Mouse (Mus musculus): ENCODE measurements around the gene Snx5.
A peak's percentile ranks its signal among the peaks of the same experiment; 100 is the strongest.

The Snx5 gene

GRCm38 (mm10) chr2:144270507-144271420 is at the start of gene Snx5, which contains the start of gene Mgme1:
Gene Snx5, minus strand, starts transcription at chr2:144270906.
Gene Mgme1, plus strand, starts transcription at chr2:144270663.
- DNase-seq (ENCODE audit: low spot score in 2 of 2) = peak; percentile 94 to 95

GRCm38 (mm10) chr2:144311372-144311771 is 40.7 kb upstream of the Snx5 start:
- DNase-seq (ENCODE audit: low spot score in 2 of 2) = no peak

GRCm38 (mm10) chr2:144310273-144310672 is 39.6 kb upstream of the Snx5 start:
- DNase-seq (ENCODE audit: low spot score in 2 of 2) = no peak

- no peak for DNase-seq (ENCODE audit: low spot score in 2 of 2)
These were observed 37.9 kb upstream of the Snx5 start for GRCm38 (mm10) chr2:144308561-144308960.

GRCm38 (mm10) chr2:144305721-144306294 is 35.1 kb upstream of the Snx5 start:
- no peak for DNase-seq (ENCODE audit: low spot score in 2 of 2)

- DNase-seq (ENCODE audit: low spot score in 2 of 2) = no peak
These were observed 30.4 kb upstream of the Snx5 start for GRCm38 (mm10) chr2:144301101-144301500.

- no peak for DNase-seq (ENCODE audit: low spot score in 2 of 2)
These were observed 29.3 kb upstream of the Snx5 start for GRCm38 (mm10) chr2:144299749-144300669.

- no peak for DNase-seq (ENCODE audit: low spot score in 2 of 2)
These were observed 24.5 kb upstream of the Snx5 start for GRCm38 (mm10) chr2:144295145-144295735.

- DNase-seq (ENCODE audit: low spot score in 2 of 2) = no peak
These were observed 21.0 kb upstream of the Snx5 start for GRCm38 (mm10) chr2:144291600-144292305.

GRCm38 (mm10) chr2:144290321-144290720 is 19.6 kb upstream of the Snx5 start:
- DNase-seq (ENCODE audit: low spot score in 2 of 2) = no peak

GRCm38 (mm10) chr2:144281417-144281816 is 10.7 kb upstream of the Snx5 start:
- no peak for DNase-seq (ENCODE audit: low spot score in 2 of 2)

GRCm38 (mm10) chr2:144280568-144280967 is 9.9 kb upstream of the Snx5 start:
- DNase-seq (ENCODE audit: low spot score in 2 of 2) = no peak

- peak in 1 of 2 experiments; percentile 29 for DNase-seq (ENCODE audit: low spot score in 2 of 2)
These were observed 9.0 kb upstream of the Snx5 start for GRCm38 (mm10) chr2:144279742-144280141.

GRCm38 (mm10) chr2:144276885-144277284 is 6.2 kb upstream of the Snx5 start:
- no peak for DNase-seq (ENCODE audit: low spot score in 2 of 2)

- no peak for DNase-seq (ENCODE audit: low spot score in 2 of 2)
These were observed 4.0 kb upstream of the Snx5 start for GRCm38 (mm10) chr2:144274741-144275140.

GRCm38 (mm10) chr2:144272088-144272487 is 1.4 kb upstream of the Snx5 start:
- no peak for DNase-seq (ENCODE audit: low spot score in 2 of 2)

GRCm38 (mm10) chr2:144269679-144270475 is 829 bp downstream of the Snx5 start:
- DNase-seq (ENCODE audit: low spot score in 2 of 2) = peak in 1 of 2 experiments; percentile 67

GRCm38 (mm10) chr2:144269306-144269650 is 1.4 kb downstream of the Snx5 start:
- DNase-seq (ENCODE audit: low spot score in 2 of 2) = peak in 1 of 2 experiments; percentile 44

GRCm38 (mm10) chr2:144268446-144269305 is 2.0 kb downstream of the Snx5 start:
- no peak for DNase-seq (ENCODE audit: low spot score in 2 of 2)
